Comparison of ENCODE assay signal across 30 mouse cellular contexts in genomic region chr14:56559134-56559533, GRCm38 (mm10).
"Had no signal": no experiment of that assay in that cellular context is flagged by ENCODE, and none has a peak within 500 bp of the region (broad histone marks: within the 10 kb centered on the region; RNA-seq: fewer than 3 reads in every experiment).

No protein-coding gene starts in this region.

- DNase-seq: heart, postnatal 10 days; heart, postnatal 14 days; heart, postnatal 36 days; heart, postnatal 4 days; kidney, adult 11 months; kidney, adult 18-20 months; kidney, adult 2 months; kidney, adult 8-10 months; kidney, adult 9 months; kidney, postnatal 10 days; kidney, postnatal 14 days; kidney, postnatal 25 days; kidney, postnatal 36 days; kidney, postnatal 4 days; layer of hippocampus, adult 9-11 months; layer of hippocampus, postnatal 36 days had no signal

- H3K4me3 ChIP-seq: heart, embryonic 10.5 days; heart, embryonic 12.5 days; heart, embryonic 13.5 days; heart, embryonic 15.5 days; hindbrain, embryonic 10.5 days; hindbrain, embryonic 12.5 days; hindbrain, embryonic 13.5 days; hindbrain, embryonic 15.5 days; intestine, embryonic 15.5 days; kidney, embryonic 15.5 days; layer of hippocampus, adult 2 months; left cerebral cortex, adult 2 months had no signal

- H3K4me2 ChIP-seq: heart, embryonic 11.5 days; heart, embryonic 12.5 days; heart, embryonic 13.5 days; heart, embryonic 15.5 days; hindbrain, embryonic 12.5 days; hindbrain, embryonic 13.5 days; hindbrain, embryonic 14.5 days; hindbrain, embryonic 15.5 days; intestine, embryonic 15.5 days; kidney, embryonic 15.5 days had no signal

- H3K27me3 ChIP-seq: heart, embryonic 12.5 days; heart, embryonic 13.5 days; heart, embryonic 15.5 days; hindbrain, embryonic 12.5 days; hindbrain, embryonic 13.5 days; hindbrain, embryonic 15.5 days; intestine, embryonic 15.5 days; kidney, embryonic 15.5 days had no signal
